Mouse (Mus musculus) gastrocnemius, adult 2 months (tissue): Measurements from ENCODE around the gene Casc1. TPM values are rescaled to one million over a fixed set of nuclear protein-coding genes. Genes with fewer than 3 reads are reported as not detected.

ENCODE experiments used
- DNase-seq: peaks from one replicate; pipeline ENCODE4 v3.0.0; 2022
- H3K27ac ChIP-seq: fragments of 200-600 bp; 2 replicates; pipeline ENCODE4 v1.8.1; 2022; ENCODE audit warnings: mild to moderate bottlenecking
- H3K4me3 ChIP-seq: fragments of 200-600 bp; 2 replicates; pipeline ENCODE4 v1.8.1; 2022; ENCODE audit warnings: mild to moderate bottlenecking, moderate library complexity
- CTCF ChIP-seq: fragments of 200-600 bp; IDR thresholded peaks from 2 replicates; pipeline ENCODE4 v1.8.1; 2022; ENCODE audit warnings: antibody characterized with exemption, mild to moderate bottlenecking, moderate library complexity
- intact Hi-C: fragments of 180-260 bp; cut with DNase I; formaldehyde crosslinking; loops from one replicate; pipeline ENCODE4 v1.15.1; 2025
- long read RNA-seq, 2 experiments: library from polyadenylated mRNA; stranded (forward); transcript quantifications; one replicate each; pipeline ENCODE4 v2.0.0; 2021
- total RNA-seq, 2 experiments: library from RNA; stranded (reverse); gene quantifications; 2 replicates each; pipeline ENCODE4 v1.2.3; 2021

Casc1 gene
- total RNA-seq, result under 1 TPM; 0.18 to 0.36 TPM
- long read RNA-seq, experiment 1, result 0 reads
- long read RNA-seq, experiment 2, result 0 reads

DNA sequence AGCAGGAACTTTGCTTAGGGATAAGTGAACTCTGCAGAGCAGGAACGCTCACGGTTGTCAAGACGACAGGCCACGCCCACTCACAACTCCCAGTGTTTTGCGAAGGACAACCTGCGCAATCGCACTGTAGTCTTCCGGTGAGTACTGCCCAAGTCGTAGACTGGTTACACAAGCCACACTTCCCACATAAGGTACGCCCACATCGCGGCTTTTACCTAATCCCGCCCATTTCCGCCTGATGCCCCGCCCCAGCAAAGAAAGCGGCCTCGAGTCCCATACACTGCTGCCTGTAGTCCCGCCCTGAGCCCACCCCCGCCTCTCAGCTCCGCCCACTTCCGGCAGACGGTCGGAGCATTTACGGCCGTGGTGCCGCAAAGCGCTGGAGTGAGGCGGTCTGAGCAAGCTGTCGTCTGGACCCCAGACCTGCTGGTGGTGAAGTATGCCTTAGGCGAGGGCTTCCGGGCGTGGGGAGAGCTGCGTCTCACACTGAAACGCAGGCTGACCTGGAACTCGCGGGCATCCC is at the start of gene Casc1, which contains the start of gene Etfrf1:
Gene Casc1, minus strand, starts transcription at position 190 of the 523 bp plus-strand sequence.
Gene Etfrf1, plus strand, starts transcription at position 319 of the 523 bp plus-strand sequence.
- peak within 1 kb of the TSS; percentile 96 for H3K27ac ChIP-seq
- peak within 1 kb of the TSS; percentile 93 for H3K4me3 ChIP-seq
- DNase-seq, result peak; percentile 98
- intact Hi-C loops, result loop anchor here (5.0 kb wide), 1 partner anchor 36 kb away; no protein-coding TSS in a partner anchor
- TF ChIP-seq CTCF, result no peak

- Histone ChIP-seq H3K27ac (no peak overlapping the region), H3K4me3 (0 out of 2 replicates have a peak overlapping the region, but pooled peaks have one; percentile 11)
- no peak for DNase-seq
- TF ChIP-seq CTCF, result no peak
- intact Hi-C loops, result no loop called here
These were observed 45.9 kb upstream of the Casc1 start for GRCm38 (mm10) chr6:145256701-145257073.

GRCm38 (mm10) chr6:145255952-145256700 is 45.3 kb upstream of the Casc1 start:
- Histone ChIP-seq H3K27ac (peak overlapping the region; percentile 46; the same call in 1 of the 2 replicates), H3K4me3 (0 out of 2 replicates have a peak overlapping the region, but pooled peaks have one; percentile 11)
- no peak for TF ChIP-seq CTCF
- intact Hi-C loops, result no loop called here
- DNase-seq, result no peak

DNA sequence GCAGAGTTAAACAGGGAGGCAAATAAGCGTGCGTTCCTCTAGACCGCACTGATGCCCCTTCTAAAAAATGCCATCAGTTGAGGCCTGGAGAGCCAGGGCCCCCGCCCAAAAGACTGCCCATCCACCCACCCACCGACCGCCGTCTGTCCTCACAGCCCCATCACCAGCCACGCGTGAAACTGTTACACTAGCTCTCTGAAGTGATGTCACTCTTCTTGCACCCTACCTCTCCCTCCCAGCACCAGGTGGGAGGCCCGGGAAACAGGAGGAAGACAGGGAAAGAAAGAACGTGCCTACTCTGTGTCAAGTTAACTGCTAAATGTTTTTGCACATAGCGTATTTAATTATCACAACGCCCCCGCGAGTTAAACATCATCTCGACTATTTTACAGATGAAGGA is 40.0 kb upstream of the Casc1 start:
- Histone ChIP-seq H3K27ac (peak overlapping the region; percentile 87), H3K4me3 (peak overlapping the region; percentile 82)
- DNase-seq, result no peak
- intact Hi-C loops, result loop anchor here (5.0 kb wide), 1 partner anchor 46 kb away; no protein-coding TSS in a partner anchor
- TF ChIP-seq CTCF, result no peak

GRCm38 (mm10) chr6:145250185-145250791 is 39.5 kb upstream of the Casc1 start, which contains the start of gene Kras:
Kras (minus strand) TSS chr6:145250239.
- Histone ChIP-seq H3K27ac (peak within 1 kb of the TSS; percentile 87), H3K4me3 (peak within 1 kb of the TSS; percentile 82)
- intact Hi-C loops, result loop anchor here (5.0 kb wide), 1 partner anchor 47 kb away; no protein-coding TSS in a partner anchor
- DNase-seq, result peak; percentile 97
- TF ChIP-seq CTCF, result no peak

- peak; percentile 68 for DNase-seq
- peak overlapping the region; percentile 82 for H3K4me3 ChIP-seq
- no peak for TF ChIP-seq CTCF
- peak overlapping the region; percentile 87 for H3K27ac ChIP-seq
- intact Hi-C loops, result loop anchor here (2.0 to 5.0 kb wide), 3 partner anchors 37 to 91 kb away; partner anchors contain the start of genes Casc1 and Etfrf1
These were observed 38.7 kb upstream of the Casc1 start for GRCm38 (mm10) chr6:145249291-145250184.

GRCm38 (mm10) chr6:145247886-145248285 is 37.1 kb upstream of the Casc1 start:
- DNase-seq, result no peak
- no peak for TF ChIP-seq CTCF
- H3K27ac ChIP-seq, result no peak overlapping the region
- intact Hi-C loops, result loop anchor here (2.0 to 5.0 kb wide), 2 partner anchors 36 to 93 kb away; partner anchors contain the start of genes Casc1 and Etfrf1
- H3K4me3 ChIP-seq, result peak overlapping the region; percentile 82

DNA sequence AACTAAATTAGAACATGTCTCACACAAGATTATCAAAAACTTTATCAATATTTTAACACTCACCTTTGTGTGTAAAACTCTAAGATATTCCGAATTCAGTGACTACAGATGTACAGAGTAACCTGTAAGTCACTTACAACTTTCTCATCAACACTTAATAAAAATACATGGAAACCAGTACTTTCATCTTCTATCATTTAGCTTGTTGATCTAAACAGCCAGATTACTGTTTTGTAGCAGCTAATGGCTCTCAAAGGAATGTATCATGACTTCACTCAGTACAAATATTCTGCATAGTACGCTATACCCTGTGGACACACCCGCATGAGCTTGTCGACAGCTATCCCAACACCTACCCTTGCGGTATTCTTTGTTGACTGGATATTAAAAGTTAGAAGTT is 36.0 kb upstream of the Casc1 start:
- intact Hi-C loops, result loop anchor here (5.0 kb wide), 1 partner anchor 35 kb away; the partner anchor contains the start of genes Casc1 and Etfrf1
- TF ChIP-seq CTCF, result no peak

GRCm38 (mm10) chr6:145242521-145242920 is 31.7 kb upstream of the Casc1 start:
- intact Hi-C loops, result loop anchor here (1.0 kb wide), 1 partner anchor 100 kb away; no protein-coding TSS in a partner anchor
- TF ChIP-seq CTCF, result peak; percentile 74
- no peak overlapping the region for H3K4me3 ChIP-seq
- no peak for DNase-seq
- no peak overlapping the region for H3K27ac ChIP-seq

More for the DNA sequence above, 36.0 kb upstream of the Casc1 start:
- DNase-seq, result no peak
- Histone ChIP-seq H3K4me3 (no peak overlapping the region), H3K27ac (no peak overlapping the region)

DNA sequence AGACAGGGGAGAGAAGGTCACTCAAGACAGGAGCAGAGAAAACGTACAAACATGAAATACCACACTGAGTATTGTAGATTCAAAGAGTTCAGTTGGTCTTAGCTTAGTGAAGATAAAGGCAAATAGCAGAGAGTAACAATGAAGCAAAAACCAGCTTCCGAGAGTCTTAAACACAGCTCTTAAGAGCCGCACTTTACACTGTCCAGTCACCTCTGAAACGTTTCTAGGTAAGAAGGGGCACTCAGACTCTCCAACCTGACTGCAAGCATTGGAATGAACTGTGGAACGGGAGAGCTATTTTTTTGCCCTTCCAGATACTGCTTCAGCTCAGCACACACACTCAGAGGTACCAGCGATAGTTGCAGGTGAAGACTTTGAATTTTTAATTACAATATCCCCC is 29.5 kb upstream of the Casc1 start:
- intact Hi-C loops, result no loop called here
- no peak for DNase-seq
- Histone ChIP-seq H3K27ac (no peak overlapping the region), H3K4me3 (no peak overlapping the region)
- no peak for TF ChIP-seq CTCF

DNA sequence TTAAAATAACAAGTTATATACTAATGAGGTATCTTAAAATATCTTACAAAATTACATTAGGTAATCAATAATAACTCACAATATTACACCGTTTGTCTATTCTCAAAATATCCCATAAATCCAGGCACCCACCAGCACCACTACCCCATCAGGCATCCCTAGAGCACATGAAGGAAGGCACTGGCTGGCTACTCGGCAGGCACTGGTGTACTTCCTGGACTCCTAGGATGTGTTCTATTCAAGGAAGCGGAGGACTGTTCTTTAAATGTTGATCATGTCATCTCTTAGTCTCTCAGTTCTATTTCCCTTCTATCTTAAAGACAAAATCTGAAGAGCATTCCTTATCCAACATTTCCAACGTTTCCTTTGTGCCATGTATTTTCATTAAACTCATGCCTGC is 26.3 kb upstream of the Casc1 start:
- Histone ChIP-seq H3K4me3 (no peak overlapping the region), H3K27ac (no peak overlapping the region)
- no peak for TF ChIP-seq CTCF
- intact Hi-C loops, result no loop called here
- no peak for DNase-seq

- no peak overlapping the region for H3K27ac ChIP-seq
- no peak for DNase-seq
- H3K4me3 ChIP-seq, result no peak overlapping the region
- no peak for TF ChIP-seq CTCF
- intact Hi-C loops, result no loop called here
These were observed 24.6 kb upstream of the Casc1 start for GRCm38 (mm10) chr6:145235367-145235766.
